Mouse (Mus musculus): ENCODE measurements around the gene Arhgef15. TPM values are rescaled to one million over a fixed set of nuclear protein-coding genes. Genes with fewer than 3 reads are reported as not detected.
A peak's percentile ranks its signal among the peaks of the same experiment; 100 is the strongest.
"Not testable (repeated sequence)": the region's sequence is repeated elsewhere in the genome, so short reads cannot be mapped to it uniquely, and the experiment has no call there.

Gene Arhgef15
- polyA plus RNA-seq, 1 experiment = 14.9 TPM

GRCm38 (mm10) chr11:68939451-68940304 is 17.6 kb downstream of the Arhgef15 start:
- peak; percentile 60; the same call in 1 of the 2 replicates for TF ChIP-seq POLR2A (IDR thresholded peaks at IDR 0.05; ENCODE audit: control insufficient read depth, extremely low read depth, insufficient read depth, low read length, poor library complexity)
- no peak for TF ChIP-seq CTCF (IDR thresholded peaks at IDR 0.05; ENCODE audit: borderline replicate concordance, control insufficient read depth, extremely low read depth, insufficient read depth, low read length, poor library complexity)
- Histone ChIP-seq H3K27ac (ENCODE audit: control insufficient read depth, insufficient read depth, low read length) (no peak overlapping the region), H3K36me3 (ENCODE audit: control insufficient read depth, insufficient read depth, low read length) (no peaks in the 10 kb centered on the region), H3K27me3 (ENCODE audit: control insufficient read depth, insufficient read depth, low read length) (no peaks in the 10 kb centered on the region), H3K4me1 (replicated peaks; ENCODE audit: control insufficient read depth, insufficient read depth, low read length) (peaks cover 2% of the 10 kb centered on the region; the same call in 1 of the 2 replicates), H3K4me3 (ENCODE audit: control insufficient read depth, insufficient read depth, low read length) (peak overlapping the region; percentile 34)
- WGBS = 1% methylated on average over 16 of the region's 16 CpGs
- peak; percentile 87 for DNase-seq

GRCm38 (mm10) chr11:68936951-68937350 is 20.3 kb downstream of the Arhgef15 start:
- 94% methylated on average over 4 of the region's 4 CpGs for WGBS
- not testable (repeated sequence) for DNase-seq; H3K4me1 ChIP-seq (replicated peaks; ENCODE audit: control insufficient read depth, insufficient read depth, low read length); H3K27me3 ChIP-seq (ENCODE audit: control insufficient read depth, insufficient read depth, low read length); H3K27ac ChIP-seq (ENCODE audit: control insufficient read depth, insufficient read depth, low read length); H3K36me3 ChIP-seq (ENCODE audit: control insufficient read depth, insufficient read depth, low read length); H3K4me3 ChIP-seq (ENCODE audit: control insufficient read depth, insufficient read depth, low read length)

GRCm38 (mm10) chr11:68933885-68934507 is 23.3 kb downstream of the Arhgef15 start:
- Histone ChIP-seq H3K4me3 (ENCODE audit: control insufficient read depth, insufficient read depth, low read length) (no peak overlapping the region), H3K36me3 (ENCODE audit: control insufficient read depth, insufficient read depth, low read length) (no peaks in the 10 kb centered on the region), H3K27ac (ENCODE audit: control insufficient read depth, insufficient read depth, low read length) (no peak overlapping the region), H3K4me1 (replicated peaks; ENCODE audit: control insufficient read depth, insufficient read depth, low read length) (no peaks in the 10 kb centered on the region), H3K27me3 (ENCODE audit: control insufficient read depth, insufficient read depth, low read length) (no peaks in the 10 kb centered on the region)
- TF ChIP-seq POLR2A (IDR thresholded peaks at IDR 0.05; ENCODE audit: control insufficient read depth, extremely low read depth, insufficient read depth, low read length, poor library complexity) (no peak), CTCF (IDR thresholded peaks at IDR 0.05; ENCODE audit: borderline replicate concordance, control insufficient read depth, extremely low read depth, insufficient read depth, low read length, poor library complexity) (no peak)
- no peak for DNase-seq
- WGBS = 88% methylated on average over 5 of the region's 5 CpGs

GRCm38 (mm10) chr11:68929947-68930346 is 27.3 kb downstream of the Arhgef15 start:
- H3K27ac ChIP-seq (ENCODE audit: control insufficient read depth, insufficient read depth, low read length) = no peak overlapping the region
- no peak overlapping the region for H3K4me3 ChIP-seq (ENCODE audit: control insufficient read depth, insufficient read depth, low read length)
- DNase-seq = no peak
- TF ChIP-seq CTCF (IDR thresholded peaks at IDR 0.05; ENCODE audit: borderline replicate concordance, control insufficient read depth, extremely low read depth, insufficient read depth, low read length, poor library complexity) (no peak), POLR2A (IDR thresholded peaks at IDR 0.05; ENCODE audit: control insufficient read depth, extremely low read depth, insufficient read depth, low read length, poor library complexity) (no peak)
- H3K4me1 ChIP-seq (replicated peaks; ENCODE audit: control insufficient read depth, insufficient read depth, low read length) = no peaks in the 10 kb centered on the region
- no peaks in the 10 kb centered on the region for H3K36me3 ChIP-seq (ENCODE audit: control insufficient read depth, insufficient read depth, low read length)
- H3K27me3 ChIP-seq (ENCODE audit: control insufficient read depth, insufficient read depth, low read length) = no peaks in the 10 kb centered on the region
- WGBS = 84% methylated on average over 6 of the region's 6 CpGs

GRCm38 (mm10) chr11:68926981-68927380 is 30.3 kb downstream of the Arhgef15 start, which contains the start of gene Odf4:
Gene Odf4, minus strand, starts transcription at chr11:68927081.
- no peaks in the 10 kb centered on the region for H3K36me3 ChIP-seq (ENCODE audit: control insufficient read depth, insufficient read depth, low read length)
- WGBS = 89% methylated on average over 3 of the region's 3 CpGs
- TF ChIP-seq CTCF (IDR thresholded peaks at IDR 0.05; ENCODE audit: borderline replicate concordance, control insufficient read depth, extremely low read depth, insufficient read depth, low read length, poor library complexity) = no peak
- TF ChIP-seq POLR2A (IDR thresholded peaks at IDR 0.05; ENCODE audit: control insufficient read depth, extremely low read depth, insufficient read depth, low read length, poor library complexity) = no peak
- H3K4me3 ChIP-seq (ENCODE audit: control insufficient read depth, insufficient read depth, low read length) = no peak within 1 kb of the TSS
- no peak for DNase-seq
- H3K4me1 ChIP-seq (replicated peaks; ENCODE audit: control insufficient read depth, insufficient read depth, low read length) = peaks cover 2% of the 10 kb centered on the region
- no peaks in the 10 kb centered on the region for H3K27me3 ChIP-seq (ENCODE audit: control insufficient read depth, insufficient read depth, low read length)
- no peak within 1 kb of the TSS for H3K27ac ChIP-seq (ENCODE audit: control insufficient read depth, insufficient read depth, low read length)

- Histone ChIP-seq H3K4me1 (replicated peaks; ENCODE audit: control insufficient read depth, insufficient read depth, low read length) (peaks cover 5% of the 10 kb centered on the region), H3K4me3 (ENCODE audit: control insufficient read depth, insufficient read depth, low read length) (no peak overlapping the region), H3K27me3 (ENCODE audit: control insufficient read depth, insufficient read depth, low read length) (no peaks in the 10 kb centered on the region), H3K36me3 (ENCODE audit: control insufficient read depth, insufficient read depth, low read length) (no peaks in the 10 kb centered on the region), H3K27ac (ENCODE audit: control insufficient read depth, insufficient read depth, low read length) (no peak overlapping the region)
- DNase-seq = no peak
- WGBS = 89% methylated on average over 2 of the region's 2 CpGs
- TF ChIP-seq CTCF (IDR thresholded peaks at IDR 0.05; ENCODE audit: borderline replicate concordance, control insufficient read depth, extremely low read depth, insufficient read depth, low read length, poor library complexity) (no peak), POLR2A (IDR thresholded peaks at IDR 0.05; ENCODE audit: control insufficient read depth, extremely low read depth, insufficient read depth, low read length, poor library complexity) (no peak)
Measured at GRCm38 (mm10) chr11:68924749-68925148, 32.5 kb downstream of the Arhgef15 start.

Measured in thymus, adult 2 months (tissue).